ENCODE assay signal across 22 mouse cellular contexts in the genomic region with DNA sequence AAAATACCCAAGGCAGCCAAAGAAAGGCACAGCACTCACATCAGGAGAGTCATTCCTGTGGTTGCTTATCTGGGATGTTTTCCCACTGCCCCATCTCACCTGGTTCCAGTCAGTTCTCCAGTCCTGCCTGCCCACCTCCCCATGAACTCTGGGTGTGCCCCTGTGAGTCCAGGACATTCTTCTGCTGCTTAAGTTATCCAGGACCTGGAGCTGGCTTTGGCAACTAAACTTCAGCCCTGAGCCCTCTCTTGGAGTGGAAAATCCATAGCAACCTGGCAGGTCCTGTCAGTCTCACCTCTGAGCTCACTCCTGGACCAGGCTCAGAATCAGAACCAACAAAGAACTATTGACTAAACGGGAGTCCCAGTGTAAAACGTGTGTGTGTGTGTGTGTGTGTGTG.
DNase-seq lines count a peak whose midpoint lies in the region; ATAC-seq and TF ChIP-seq lines count a peak whose summit lies in the region.
"Had no signal": no experiment of that assay in that cellular context is flagged by ENCODE, and none has a peak within 500 bp of the region (broad histone marks: within the 10 kb centered on the region; RNA-seq: fewer than 3 reads in every experiment).

No protein-coding gene starts in this region.

- no peaks in the 10 kb centered on the region for H3K27me3 ChIP-seq in hindbrain, postnatal 0 days (ENCODE audit: insufficient read depth, low read length)
- H3K27me3 ChIP-seq in hindbrain, embryonic 14.5 days (ENCODE audit: control insufficient read depth, insufficient read depth, low read length) = no peaks in the 10 kb centered on the region
- no peaks in the 10 kb centered on the region for H3K27me3 ChIP-seq in Patski
- H3K27me3 ChIP-seq in limb, embryonic 13.5 days = no peaks in the 10 kb centered on the region
- H3K27me3 ChIP-seq: liver, embryonic 15.5 days; lung, embryonic 15.5 days; midbrain, embryonic 15.5 days; neural tube, embryonic 15.5 days; stomach, embryonic 15.5 days had no signal

- H3K4me2 ChIP-seq in hindbrain, postnatal 0 days (ENCODE audit: low read depth, low read length) = no peak overlapping the region
- no peak overlapping the region for H3K4me2 ChIP-seq in hindbrain, embryonic 14.5 days (replicated peaks)
- H3K4me2 ChIP-seq in limb, embryonic 13.5 days (replicated peaks) = no peak overlapping the region
- H3K4me2 ChIP-seq: liver, embryonic 15.5 days; lung, embryonic 15.5 days; midbrain, embryonic 15.5 days; neural tube, embryonic 15.5 days; stomach, embryonic 15.5 days had no signal

- H3K27ac ChIP-seq in hindbrain, postnatal 0 days = peak overlapping the region; percentile 15; the same call in 1 of the 2 replicates
- H3K27ac ChIP-seq in hindbrain, embryonic 14.5 days = no peak overlapping the region
- peak overlapping the region; percentile 79 for H3K27ac ChIP-seq in limb, embryonic 13.5 days
- H3K27ac ChIP-seq: layer of hippocampus, adult 2 months; liver, embryonic 15.5 days; lung, embryonic 15.5 days; midbrain, embryonic 10.5 days; midbrain, embryonic 15.5 days; neural tube, embryonic 15.5 days had no signal

- no peak overlapping the region for H3K9ac ChIP-seq in hindbrain, postnatal 0 days (replicated peaks; ENCODE audit: low read length)
- no peak overlapping the region for H3K9ac ChIP-seq in hindbrain, embryonic 14.5 days
- H3K9ac ChIP-seq in limb, embryonic 13.5 days = no peak overlapping the region
- H3K9ac ChIP-seq: liver, embryonic 15.5 days; lung, embryonic 15.5 days; midbrain, embryonic 15.5 days; neural tube, embryonic 15.5 days; stomach, embryonic 15.5 days had no signal

- H3K4me3 ChIP-seq in hindbrain, postnatal 0 days (ENCODE audit: low read length) = no peak overlapping the region
- H3K4me3 ChIP-seq in hindbrain, embryonic 14.5 days (replicated peaks; ENCODE audit: low read length) = no peak overlapping the region
- no peak overlapping the region for H3K4me3 ChIP-seq in limb, embryonic 13.5 days
- H3K4me3 ChIP-seq: layer of hippocampus, adult 2 months; liver, embryonic 15.5 days; lung, embryonic 15.5 days; midbrain, embryonic 10.5 days; midbrain, embryonic 15.5 days; neural tube, embryonic 15.5 days; stomach, embryonic 15.5 days had no signal

- POLR2A ChIA-PET in Patski (lab: Charles Lee) = interaction anchor here (0.6 kb wide), 1 partner anchor 333 kb away, joined by 3 read pairs; no protein-coding TSS in a partner anchor

- 48% methylated on average over 2 of the region's 2 CpGs for WGBS in hindbrain, postnatal 0 days
- WGBS in hindbrain, embryonic 14.5 days = 74% methylated on average over 2 of the region's 2 CpGs
- WGBS in limb, embryonic 13.5 days = 71% methylated on average over 2 of the region's 2 CpGs

- CTCF ChIA-PET in Patski (lab: Charles Lee) = interaction anchor here (1.0 to 2.4 kb wide), 5 partner anchors 19 to 336 kb away, joined by 3 to 7 read pairs (median 4); no protein-coding TSS in a partner anchor

- in situ Hi-C loops in Patski (cut with MboI; ENCODE audit: low pct_unique_long_range_greater_than_20kb) = no loop called here

- TF ChIP-seq CTCF in hindbrain, postnatal 0 days (IDR thresholded peaks at IDR 0.05; ENCODE audit: low read depth) = no peak
- no peak for TF ChIP-seq CTCF in Patski (IDR thresholded peaks at IDR 0.05)

- no peaks in the 10 kb centered on the region for H3K9me3 ChIP-seq in hindbrain, postnatal 0 days (ENCODE audit: low read length)
- no peaks in the 10 kb centered on the region for H3K9me3 ChIP-seq in hindbrain, embryonic 14.5 days (ENCODE audit: control insufficient read depth, low read length)
- H3K9me3 ChIP-seq in limb, embryonic 13.5 days = no peaks in the 10 kb centered on the region
- H3K9me3 ChIP-seq: liver, embryonic 15.5 days; lung, embryonic 15.5 days; midbrain, embryonic 10.5 days; midbrain, embryonic 15.5 days; neural tube, embryonic 15.5 days; stomach, embryonic 15.5 days had no signal

- no peaks in the 10 kb centered on the region for H3K36me3 ChIP-seq in hindbrain, postnatal 0 days (ENCODE audit: insufficient read depth, low read length)
- H3K36me3 ChIP-seq in hindbrain, embryonic 14.5 days (replicated peaks; ENCODE audit: control insufficient read depth, insufficient read depth) = no peaks in the 10 kb centered on the region
- no peaks in the 10 kb centered on the region for H3K36me3 ChIP-seq in limb, embryonic 13.5 days
- H3K36me3 ChIP-seq: liver, embryonic 15.5 days; lung, embryonic 15.5 days; midbrain, embryonic 10.5 days; midbrain, embryonic 15.5 days; neural tube, embryonic 15.5 days; stomach, embryonic 15.5 days had no signal

- intact Hi-C loops in left cerebral cortex, postnatal 14 days (cut with DNase I) = no loop called here

- ATAC-seq in hindbrain, postnatal 0 days = peak; percentile 19; the same call in 1 of the 2 replicates
- ATAC-seq in hindbrain, embryonic 14.5 days (ENCODE audit: low FRiP score) = no peak
- peak; percentile 18 for ATAC-seq in Patski
- peak; percentile 58 for ATAC-seq in limb, embryonic 13.5 days (ENCODE audit: low FRiP score, low read depth)
- ATAC-seq: forebrain, embryonic 16.5 days; midbrain, embryonic 15.5 days had no signal

- peak; percentile 13 for DNase-seq in hindbrain, postnatal 0 days (ENCODE audit: low spot score)
- no peak for DNase-seq in hindbrain, embryonic 14.5 days (ENCODE audit: low spot score)
- DNase-seq in 3T3-L1 (ENCODE audit: low read depth, low spot score) (peak; percentile 29), Patski (ENCODE audit: low read depth, low spot score) (peak; percentile 41)
- no peak for DNase-seq in left cerebral cortex, postnatal 14 days (ENCODE audit: low spot score in 2 of 2)
- DNase-seq in thymus, postnatal 14 days = no peak
- DNase-seq: adrenal gland, adult 8-10 months; B cell, adult 2 months; cerebellum, adult 11 months; cerebellum, adult 9-10 months; kidney, adult 8-10 months; kidney, postnatal 25 days; right cerebral cortex, postnatal 25 days had no signal

- H3K4me1 ChIP-seq in hindbrain, postnatal 0 days (ENCODE audit: insufficient read depth, low read length) = peaks cover 6% of the 10 kb centered on the region
- H3K4me1 ChIP-seq in hindbrain, embryonic 14.5 days (replicated peaks; ENCODE audit: control insufficient read depth, insufficient read depth, low read length) = peaks cover 7% of the 10 kb centered on the region; the same call in 1 of the 2 replicates
- H3K4me1 ChIP-seq in limb, embryonic 13.5 days = peaks cover 39% of the 10 kb centered on the region
- H3K4me1 ChIP-seq: liver, embryonic 15.5 days; lung, embryonic 15.5 days had no signal

Comparison
In these comparisons a context has a peak if more than half of its experiments do, and no peak if none do; other contexts are left out.
1. DNase-seq: peak in hindbrain, postnatal 0 days (single experiment), 3T3-L1 (single experiment) and Patski (single experiment); none in hindbrain, embryonic 14.5 days (single experiment), left cerebral cortex, postnatal 14 days (0 of 2) and thymus, postnatal 14 days (single experiment).